Mouse (Mus musculus) intestine, postnatal 0 days (tissue): Measurements from ENCODE around the gene Trim67. TPM values are rescaled to one million over a fixed set of nuclear protein-coding genes. Genes with fewer than 3 reads are reported as not detected.
A peak's percentile ranks its signal among the peaks of the same experiment; 100 is the strongest.

Experiments used
- ATAC-seq: fragments of 200-750 bp; cut with Nextera tagmentation; 2 replicates; pipeline ENCODE4 v1.8.0; 2017; ENCODE audit warnings: mild to moderate bottlenecking, moderate TSS enrichment, moderate library complexity
- H3K27ac ChIP-seq: fragments of 300-500 bp; sonication (generic); 2 replicates; pipeline ENCODE4 v1.5.1; 2014; ENCODE audit warnings: mild to moderate bottlenecking, low read depth, low read length, moderate library complexity
- H3K27me3 ChIP-seq: fragments of 300-500 bp; sonication (generic); replicated peaks from 2 replicates; pipeline ENCODE4 v1.6.1; 2014; ENCODE audit warnings: low read length, mixed read lengths; ENCODE audit not compliant: control insufficient read depth, insufficient read depth
- H3K36me3 ChIP-seq: fragments of 300-500 bp; sonication (generic); 2 replicates; pipeline ENCODE4 v1.6.1; 2014; ENCODE audit warnings: mild to moderate bottlenecking, moderate library complexity; ENCODE audit not compliant: control insufficient read depth, insufficient read depth
- H3K4me1 ChIP-seq: fragments of 300-500 bp; sonication (generic); replicated peaks from 2 replicates; pipeline ENCODE4 v1.6.1; 2014; ENCODE audit warnings: antibody characterized with exemption, low read length, mixed read lengths; ENCODE audit not compliant: control insufficient read depth, insufficient read depth
- H3K4me2 ChIP-seq: fragments of 300-500 bp; sonication (generic); replicated peaks from 2 replicates; pipeline ENCODE4 v1.6.1; 2014; ENCODE audit warnings: low read depth, mild to moderate bottlenecking, moderate library complexity
- H3K4me3 ChIP-seq: fragments of 300-500 bp; sonication (generic); 2 replicates; pipeline ENCODE4 v1.5.1; 2014; ENCODE audit warnings: low read depth, low read length
- H3K9ac ChIP-seq: fragments of 300-500 bp; sonication (generic); 2 replicates; pipeline ENCODE4 v1.6.1; 2014; ENCODE audit warnings: mild to moderate bottlenecking, low read depth, low read length
- H3K9me3 ChIP-seq: fragments of 300-500 bp; sonication (generic); 2 replicates; pipeline ENCODE4 v1.6.1; 2016; ENCODE audit warnings: mixed run types; ENCODE audit not compliant: control insufficient read depth
- CTCF ChIP-seq: sonication (generic); IDR thresholded peaks from 2 replicates; pipeline ENCODE4 v1.5.1; 2016; ENCODE audit warnings: low read depth, mild to moderate bottlenecking, control low read depth, antibody characterized with exemption, moderate library complexity
- WGBS: fragments of 180-500 bp; shearing (Covaris S2); extraction: QIAGEN DNeasy Blood & Tissue Kit; methylation state at CpG from one replicate; pipeline ENCODE4 v1.1.7; 2014; 5-methylcytosine and 5-hydroxymethylcytosine counted together
- polyA plus RNA-seq: library from polyadenylated mRNA; unstranded; fragments of >200 nt; fragmentation: Nextera tagmentation; extraction: Ambion mirVana; gene quantifications from 2 replicates; pipeline ENCODE4 v1.2.1, GENCODE M21; 2015

Trim67 gene
- polyA plus RNA-seq, 1 experiment from 2014 or later, result 0.23 TPM

- no peak overlapping the region for H3K4me2 ChIP-seq
- no peak for ATAC-seq
- no peaks in the 10 kb centered on the region for H3K27me3 ChIP-seq
- no peaks in the 10 kb centered on the region for H3K36me3 ChIP-seq
- no peak overlapping the region for H3K27ac ChIP-seq
- H3K4me1 ChIP-seq, result no peaks in the 10 kb centered on the region
- 4% methylated on average over 5 of the region's 5 CpGs for WGBS
- TF ChIP-seq CTCF, result peak; percentile 88
- H3K9ac ChIP-seq, result no peak overlapping the region
- H3K4me3 ChIP-seq, result no peak overlapping the region
- no peaks in the 10 kb centered on the region for H3K9me3 ChIP-seq
These were observed 34.5 kb downstream of the Trim67 start for GRCm38 (mm10) chr8:124827387-124827786.

GRCm38 (mm10) chr8:124828561-124829240 lies 35.8 kb downstream of the Trim67 start:
- Histone ChIP-seq H3K9me3 (no peaks in the 10 kb centered on the region), H3K36me3 (no peaks in the 10 kb centered on the region), H3K4me3 (no peak overlapping the region), H3K9ac (no peak overlapping the region), H3K27me3 (no peaks in the 10 kb centered on the region), H3K4me2 (no peak overlapping the region), H3K4me1 (no peaks in the 10 kb centered on the region), H3K27ac (no peak overlapping the region)
- WGBS, result 84% methylated on average over 24 of the region's 24 CpGs
- no peak for TF ChIP-seq CTCF
- no peak for ATAC-seq

GRCm38 (mm10) chr8:124830050-124830449 lies 37.2 kb downstream of the Trim67 start:
- no peak for ATAC-seq

GRCm38 (mm10) chr8:124831531-124831930 lies 38.6 kb downstream of the Trim67 start:
- H3K9me3 ChIP-seq, result no peaks in the 10 kb centered on the region
- H3K36me3 ChIP-seq, result no peaks in the 10 kb centered on the region
- no peaks in the 10 kb centered on the region for H3K4me1 ChIP-seq
- ATAC-seq, result no peak
- H3K27ac ChIP-seq, result no peak overlapping the region
- WGBS, result 68% methylated on average over 6 of the region's 6 CpGs
- no peaks in the 10 kb centered on the region for H3K27me3 ChIP-seq
- no peak for TF ChIP-seq CTCF
- H3K4me2 ChIP-seq, result no peak overlapping the region
- no peak overlapping the region for H3K4me3 ChIP-seq
- no peak overlapping the region for H3K9ac ChIP-seq

More at GRCm38 (mm10) chr8:124830050-124830449, 37.2 kb downstream of the Trim67 start:
- Histone ChIP-seq H3K4me2 (no peak overlapping the region), H3K4me1 (no peaks in the 10 kb centered on the region), H3K9ac (no peak overlapping the region), H3K27ac (no peak overlapping the region), H3K9me3 (no peaks in the 10 kb centered on the region), H3K4me3 (no peak overlapping the region), H3K27me3 (no peaks in the 10 kb centered on the region), H3K36me3 (no peaks in the 10 kb centered on the region)
- 70% methylated on average over 13 of the region's 13 CpGs for WGBS
- TF ChIP-seq CTCF, result no peak

- H3K36me3 ChIP-seq, result no peaks in the 10 kb centered on the region
- no peak for TF ChIP-seq CTCF
- no peak overlapping the region for H3K9ac ChIP-seq
- ATAC-seq, result no peak
- H3K4me3 ChIP-seq, result no peak overlapping the region
- 81% methylated on average over 6 of the region's 6 CpGs for WGBS
- H3K4me2 ChIP-seq, result no peak overlapping the region
- no peaks in the 10 kb centered on the region for H3K9me3 ChIP-seq
- H3K4me1 ChIP-seq, result no peaks in the 10 kb centered on the region
- no peak overlapping the region for H3K27ac ChIP-seq
- H3K27me3 ChIP-seq, result no peaks in the 10 kb centered on the region
These were observed 39.0 kb downstream of the Trim67 start for GRCm38 (mm10) chr8:124831941-124832340.

GRCm38 (mm10) chr8:124833430-124834205 lies 40.7 kb downstream of the Trim67 start:
- no peaks in the 10 kb centered on the region for H3K27me3 ChIP-seq
- ATAC-seq, result no peak
- H3K4me2 ChIP-seq, result peak overlapping the region; percentile 44
- H3K9ac ChIP-seq, result no peak overlapping the region
- peaks cover 6% of the 10 kb centered on the region; the same call in 1 of the 2 replicates for H3K36me3 ChIP-seq
- H3K4me3 ChIP-seq, result no peak overlapping the region
- H3K4me1 ChIP-seq, result no peaks in the 10 kb centered on the region
- TF ChIP-seq CTCF, result no peak
- 29% methylated on average over 15 of the region's 15 CpGs for WGBS
- H3K27ac ChIP-seq, result no peak overlapping the region
- H3K9me3 ChIP-seq, result no peaks in the 10 kb centered on the region
